Mouse (Mus musculus) monocyte, adult 59 days (primary cell): Measurements from ENCODE around the gene Tspan14. TPM values are rescaled to one million over a fixed set of nuclear protein-coding genes. Genes with fewer than 3 reads are reported as not detected.

Source experiments
- total RNA-seq, 2 experiments: library from RNA; stranded (reverse); gene quantifications; one replicate each; pipeline ENCODE4 v1.2.4; 2023

The Tspan14 gene
- 100 to 1,000 TPM; 174 to 183 TPM for total RNA-seq

GRCm38 (mm10) chr14:40966392-40966861 is at the start of gene Tspan14:
Gene Tspan14, minus strand, starts transcription at chr14:40966807.

DNA sequence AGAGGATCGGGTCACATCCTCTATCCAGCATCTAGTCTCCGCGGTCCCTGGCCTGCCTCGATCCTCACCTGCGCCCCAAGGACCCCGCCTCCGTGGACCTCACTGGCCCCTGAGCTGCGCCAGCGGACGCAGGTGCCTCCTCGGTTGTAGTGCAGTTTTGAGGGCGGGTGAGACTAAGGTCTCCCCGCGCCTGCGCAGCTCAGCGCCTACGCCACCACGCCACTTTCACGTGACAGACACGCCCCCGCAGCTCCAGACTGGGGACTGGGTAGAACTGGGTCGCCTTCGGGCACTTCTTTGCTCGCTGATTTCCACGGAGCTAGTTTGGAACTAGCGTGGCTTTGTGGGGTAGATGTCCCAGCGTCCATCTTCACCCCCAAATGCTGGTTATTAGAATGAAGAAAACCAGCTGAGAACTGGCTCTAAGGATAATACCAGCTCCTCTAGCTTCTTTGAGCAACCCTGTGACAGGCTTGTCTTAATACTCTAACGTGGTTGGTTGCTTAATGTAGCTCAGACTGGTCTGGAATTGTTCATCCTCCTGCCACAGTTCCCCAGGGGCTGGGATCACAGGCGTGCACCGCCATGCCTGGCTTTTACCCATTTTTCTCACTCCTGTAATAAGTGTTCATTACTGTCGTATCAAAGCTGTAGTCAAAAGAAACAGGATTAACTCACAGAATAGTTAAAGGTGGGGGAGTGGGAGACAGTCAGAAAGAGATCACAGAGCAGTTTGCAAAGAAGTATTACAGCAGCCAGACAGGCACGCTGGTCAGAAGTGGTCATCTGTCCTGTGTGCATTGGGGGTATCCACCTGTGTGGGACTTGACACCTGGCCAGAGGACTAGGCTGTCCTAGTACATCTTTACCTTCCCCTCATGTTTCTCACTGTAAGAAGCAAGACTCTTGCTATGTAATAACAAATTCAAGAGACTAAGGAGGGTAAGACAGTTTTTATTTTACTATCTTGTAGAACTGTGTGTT is 47.3 kb upstream of the Tspan14 start, which contains the start of gene Fam213a:
Gene Fam213a (minus strand): TSS at position 159 of the 984 bp plus-strand sequence.

GRCm38 (mm10) chr14:40893196-40893595 is 73.4 kb downstream of the Tspan14 start, which contains the start of gene Sh2d4b:
Gene Sh2d4b, minus strand, starts transcription at chr14:40893266.

Other genes with a start within 250 kb of the Tspan14 start
- gene Sh2d4b, start 73.5 kb downstream of the Tspan14 start, total RNA-seq, result 1 to 10 TPM; 3.7 to 5.1 TPM
- gene Fam213a, start 47.0 kb upstream of the Tspan14 start, total RNA-seq, result 1 to 10 TPM; 4.4 to 6.3 TPM
- not detected for gene Dydc2, start 102.4 kb upstream of the Tspan14 start, total RNA-seq
- not detected for gene Dydc1, start 106.1 kb upstream of the Tspan14 start, total RNA-seq
- not detected for gene Mat1a, start 138.2 kb upstream of the Tspan14 start, total RNA-seq
- gene Sftpa1, start 165.0 kb upstream of the Tspan14 start, total RNA-seq, result not detected
- not detected for gene Mbl1, start 184.7 kb upstream of the Tspan14 start, total RNA-seq
- gene Sftpd, start 218.3 kb upstream of the Tspan14 start, total RNA-seq, result not detected